ENCODE assay signal across 19 mouse cellular contexts in genomic region chr12:94468027-94468426, GRCm38 (mm10).
"Had no signal": no experiment of that assay in that cellular context is flagged by ENCODE, and none has a peak within 500 bp of the region (broad histone marks: within the 10 kb centered on the region; RNA-seq: fewer than 3 reads in every experiment).

No protein-coding gene starts in this region.

- H3K9me3 ChIP-seq: midbrain, embryonic 10.5 days; midbrain, embryonic 12.5 days; neural tube, embryonic 13.5 days; neural tube, embryonic 15.5 days had no signal

- ATAC-seq: midbrain, embryonic 16.5 days had no signal

- H3K9ac ChIP-seq: lung, embryonic 14.5 days; midbrain, embryonic 12.5 days; neural tube, embryonic 13.5 days; neural tube, embryonic 15.5 days had no signal

- H3K4me2 ChIP-seq: lung, embryonic 14.5 days; midbrain, embryonic 12.5 days; neural tube, embryonic 13.5 days; neural tube, embryonic 15.5 days had no signal

- H3K4me1 ChIP-seq: midbrain, embryonic 10.5 days; midbrain, embryonic 12.5 days had no signal

- H3K36me3 ChIP-seq: midbrain, embryonic 10.5 days; midbrain, embryonic 12.5 days; neural tube, embryonic 13.5 days; neural tube, embryonic 15.5 days had no signal

- H3K27me3 ChIP-seq: midbrain, embryonic 12.5 days; neural tube, embryonic 13.5 days; neural tube, embryonic 15.5 days had no signal

- H3K27ac ChIP-seq: midbrain, embryonic 10.5 days; midbrain, embryonic 12.5 days; neural tube, embryonic 13.5 days; neural tube, embryonic 15.5 days had no signal

- H3K4me3 ChIP-seq: midbrain, embryonic 10.5 days; midbrain, embryonic 12.5 days; myocyte; neural tube, embryonic 13.5 days; neural tube, embryonic 15.5 days had no signal

- DNase-seq: lung, adult 18-20 months; lung, embryonic 14.5 days; lung, postnatal 10 days; lung, postnatal 4 days; midbrain, embryonic 14.5 days; retina, postnatal 1 day; right cerebral cortex, adult 18-20 months; right cerebral cortex, postnatal 25 days; right cerebral cortex, postnatal 4 days; spleen, adult 18-20 months; thymus, adult 18-20 months; thymus, postnatal 25 days; thymus, postnatal 4 days had no signal
